Mouse (Mus musculus) MEL (cell line): ENCODE measurements around the gene Pold1. TPM values are rescaled to one million over a fixed set of nuclear protein-coding genes. Genes with fewer than 3 reads are reported as not detected.

Experiments used
- DNase-seq: peaks from one replicate; pipeline ENCODE4 v3.0.0; 2011; ENCODE audit warnings: low read depth, low spot score
- H3K27ac ChIP-seq: 2 replicates; pipeline ENCODE4 v1.5.1; 2012; ENCODE audit warnings: low read depth, mild to moderate bottlenecking, control low read depth, low read length, moderate library complexity; ENCODE audit not compliant: control insufficient read depth
- H3K27me3 ChIP-seq, 2 experiments: fragments of 150-350 bp in 1 of 2; sonication (generic) in 1 of 2; 2 replicates each; pipeline ENCODE4 v1.6.1; 2012; ENCODE audit warnings: low read length in 2 of 2, mild to moderate bottlenecking in 2 of 2, improper control_type of control experiment in 1 of 2, moderate library complexity in 1 of 2; ENCODE audit not compliant: insufficient read depth in 2 of 2, control insufficient read depth in 1 of 2
- H3K36me3 ChIP-seq, 2 experiments: 2 replicates each; pipeline ENCODE4 v1.6.1; 2012 to 2014; ENCODE audit warnings: low read length in 2 of 2, improper control_type of control experiment in 1 of 2, inconsistent platforms in 1 of 2, mild to moderate bottlenecking in 1 of 2; ENCODE audit not compliant: insufficient read depth in 2 of 2, control insufficient read depth in 1 of 2
- H3K4me1 ChIP-seq, 2 experiments: fragments of 150-350 bp in 1 of 2; sonication (generic) in 1 of 2; 2 replicates each; pipeline ENCODE4 v1.6.1; 2012; ENCODE audit warnings: low read length in 2 of 2, improper control_type of control experiment in 1 of 2, mild to moderate bottlenecking in 1 of 2; ENCODE audit not compliant: insufficient read depth in 2 of 2, control insufficient read depth in 1 of 2
- H3K4me3 ChIP-seq, 2 experiments: fragments of 150-350 bp in 1 of 2; sonication (generic) in 1 of 2; 2 replicates each; pipeline ENCODE4 v1.5.1; 2012; ENCODE audit warnings: low read depth in 2 of 2, low read length in 2 of 2, mild to moderate bottlenecking in 2 of 2, moderate library complexity in 2 of 2, control low read depth in 1 of 2, improper control_type of control experiment in 1 of 2; ENCODE audit not compliant: control insufficient read depth in 1 of 2, insufficient read depth in 1 of 2
- H3K79me2 ChIP-seq: 2 replicates; pipeline ENCODE4 v1.6.1; 2012; ENCODE audit warnings: mild to moderate bottlenecking, low read length, moderate library complexity; ENCODE audit not compliant: control insufficient read depth, poor library complexity, insufficient read depth
- H3K9ac ChIP-seq: 2 replicates; pipeline ENCODE4 v1.6.1; 2012; ENCODE audit warnings: low read depth, mild to moderate bottlenecking, control low read depth, low read length, moderate library complexity; ENCODE audit not compliant: control insufficient read depth, poor library complexity, severe bottlenecking
- H3K9me3 ChIP-seq: fragments of 150-350 bp; sonication (generic); replicated peaks from 2 replicates; pipeline ENCODE4 v1.6.1; 2012; ENCODE audit warnings: mild to moderate bottlenecking, low read length, improper control_type of control experiment, moderate library complexity; ENCODE audit not compliant: insufficient read depth
- EP300 ChIP-seq, 2 experiments: IDR thresholded peaks; 2 replicates each; pipeline ENCODE4 v1.6.1; 2011; ENCODE audit warnings: improper control_type of control experiment in 2 of 2, low read length in 2 of 2, low read depth in 1 of 2, mild to moderate bottlenecking in 1 of 2
- ETS1 ChIP-seq: IDR thresholded peaks from 2 replicates; pipeline ENCODE4 v1.6.1; 2012; ENCODE audit warnings: low read depth, mild to moderate bottlenecking, inconsistent platforms, low read length, improper control_type of control experiment, moderate library complexity
- GATA1 ChIP-seq: IDR thresholded peaks from 2 replicates; pipeline ENCODE4 v1.6.1; 2011; ENCODE audit warnings: low read depth, low read length, improper control_type of control experiment
- JUND ChIP-seq: IDR thresholded peaks from 2 replicates; pipeline ENCODE4 v1.6.1; 2011; ENCODE audit warnings: low read depth, mild to moderate bottlenecking, improper control_type of control experiment, low read length
- MXI1 ChIP-seq: IDR thresholded peaks from 2 replicates; pipeline ENCODE4 v1.6.1; 2011; ENCODE audit warnings: mild to moderate bottlenecking, low read depth, low read length, improper control_type of control experiment
- RCOR1 ChIP-seq: IDR thresholded peaks from 2 replicates; pipeline ENCODE4 v1.6.1; 2012; ENCODE audit warnings: low read depth, mild to moderate bottlenecking, inconsistent platforms, low read length, improper control_type of control experiment
- SMC3 ChIP-seq: IDR thresholded peaks from 2 replicates; pipeline ENCODE4 v1.6.1; 2011; ENCODE audit warnings: low read depth, low read length, improper control_type of control experiment
- TAL1 ChIP-seq: IDR thresholded peaks from 2 replicates; pipeline ENCODE4 v1.6.1; 2012; ENCODE audit warnings: mild to moderate bottlenecking, inconsistent platforms, low read length, moderate library complexity, mixed read lengths
- TCF12 ChIP-seq: IDR thresholded peaks from 2 replicates; pipeline ENCODE4 v1.6.1; 2014; ENCODE audit warnings: low read depth, mild to moderate bottlenecking, inconsistent platforms, low read length, improper control_type of control experiment, moderate library complexity
- USF1 ChIP-seq: IDR thresholded peaks from 2 replicates; pipeline ENCODE4 v1.6.1; 2014; ENCODE audit warnings: low read depth, mild to moderate bottlenecking, inconsistent platforms, low read length, improper control_type of control experiment, moderate library complexity
- polyA plus RNA-seq, 2 experiments: library from polyadenylated mRNA; stranded (reverse) in 1 of 2; unstranded in 1 of 2; fragments of >175 nt in 1 of 2; fragments of >200 nt in 1 of 2; gene quantifications; 2 replicates each; pipeline versions ENCODE4 v1.2.1 to v1.2.4; 2012; ENCODE audit warnings: low replicate concordance in 2 of 2, low read depth in 1 of 2; ENCODE audit not compliant: insufficient read length in 2 of 2, insufficient read depth in 1 of 2, missing spikeins in 1 of 2
- total RNA-seq: library from RNA; depleted of rRNA; stranded (reverse); fragments of 300-350 nt; gene quantifications from 2 replicates; pipeline ENCODE4 v1.2.3, GENCODE M21; 2012; rRNA removed

The Pold1 gene
- total and polyA plus RNA-seq, 3 experiments = 87.8 to 104 TPM; not detected in 1

- Histone ChIP-seq H3K79me2 (no peaks in the 10 kb centered on the region), H3K36me3 (peaks cover 0 to 6% of the 10 kb centered on the region in 2 experiments; a peak in 2 of 4 replicates), H3K4me1 (peaks cover 4 to 28% of the 10 kb centered on the region in 2 experiments), H3K27me3 (no peaks in the 10 kb centered on the region), H3K9ac (no peak overlapping the region), H3K9me3 (no peaks in the 10 kb centered on the region), H3K27ac (peak overlapping the region; percentile 61), H3K4me3 (no peak overlapping the region)
- TF ChIP-seq TCF12 (peak; percentile 90), ETS1 (peak; percentile 56; the same call in 1 of the 2 replicates), EP300 (IDR thresholded peaks at IDR 0.05; ENCODE audit: low read depth in 1 of 2, low read length in 2 of 2) (peak; percentile 71 to 82), RCOR1 (0 out of 2 replicates have a peak, but pooled peaks have one; percentile 42), TAL1 (peak; percentile 68), GATA1 (peak; percentile 85), SMC3 (no peak), MXI1 (0 out of 2 replicates have a peak, but pooled peaks have one; percentile 18), JUND (peak; percentile 64; the same call in 1 of the 2 replicates), USF1 (no peak)
- DNase-seq = peak; percentile 80
These were observed 65.7 kb downstream of the Pold1 start for GRCm38 (mm10) chr7:44482836-44483435.

Other genes starting within 250 kb of the Pold1 start
- 0.33 and 0.39 TPM in 2 replicates for gene Clec11a, start 241.9 kb downstream of the Pold1 start, total RNA-seq
- gene Clec11a, start 241.9 kb downstream of the Pold1 start, polyA plus RNA-seq = under 1 TPM in 1 of 2 experiments, not detected in 1; 0.33 TPM
- 0.12 and 0.29 TPM in 2 replicates for gene Shank1, start 238.6 kb downstream of the Pold1 start, total RNA-seq
- 1 to 10 TPM in 1 of 2 experiments, not detected in 1; 3.9 TPM for gene Shank1, start 238.6 kb downstream of the Pold1 start, polyA plus RNA-seq
- gene Syt3, start 164.7 kb downstream of the Pold1 start, total RNA-seq = 0.08 and 0.20 TPM in 2 replicates
- under 1 TPM in 1 of 2 experiments, not detected in 1; 0.56 TPM for gene Syt3, start 164.7 kb downstream of the Pold1 start, polyA plus RNA-seq
- gene 1700008O03Rik, start 163.0 kb downstream of the Pold1 start, total RNA-seq = not detected in 2 replicates
- under 1 TPM in 1 of 2 experiments, not detected in 1; 0.95 TPM for gene 1700008O03Rik, start 163.0 kb downstream of the Pold1 start, polyA plus RNA-seq
- 0.52 and 0.58 TPM in 2 replicates for gene Lrrc4b, start 119.8 kb downstream of the Pold1 start, total RNA-seq
- gene Lrrc4b, start 119.8 kb downstream of the Pold1 start, polyA plus RNA-seq = 1 to 10 TPM in 1 of 2 experiments, not detected in 1; 4.4 TPM
- gene Aspdh, start 83.5 kb downstream of the Pold1 start, total RNA-seq = not detected in 2 replicates
- gene Aspdh, start 83.5 kb downstream of the Pold1 start, polyA plus RNA-seq = under 1 TPM in 1 of 2 experiments, not detected in 1; 0.89 TPM
- 58.4 and 95.5 TPM in 2 replicates for gene Josd2, start 80.9 kb downstream of the Pold1 start, total RNA-seq
- gene Josd2, start 80.9 kb downstream of the Pold1 start, polyA plus RNA-seq = 100 to 1,000 TPM in 1 of 2 experiments, not detected in 1; 141 TPM
- 81.3 and 91.4 TPM in 2 replicates for gene Emc10, start 52.3 kb downstream of the Pold1 start, total RNA-seq
- gene Emc10, start 52.3 kb downstream of the Pold1 start, polyA plus RNA-seq = 100 to 1,000 TPM in 1 of 2 experiments, not detected in 1; 149 TPM
- gene Fam71e1, start 52.3 kb downstream of the Pold1 start, total RNA-seq = 0.69 and 1.2 TPM in 2 replicates
- 1 to 10 TPM in 1 of 2 experiments, not detected in 1; 2.0 TPM for gene Fam71e1, start 52.3 kb downstream of the Pold1 start, polyA plus RNA-seq
- gene Mybpc2, start 24.2 kb downstream of the Pold1 start, total RNA-seq = not detected in 2 replicates
- not detected for gene Mybpc2, start 24.2 kb downstream of the Pold1 start, polyA plus RNA-seq
- gene Spib, start 16.8 kb downstream of the Pold1 start, total RNA-seq = 0.04 and 0.10 TPM in 2 replicates
- gene Spib, start 16.8 kb downstream of the Pold1 start, polyA plus RNA-seq = under 1 TPM in 1 of 2 experiments, not detected in 1; 0.13 TPM
- 42.3 and 49.7 TPM in 2 replicates for gene Nr1h2, start 5.1 kb upstream of the Pold1 start, total RNA-seq
- gene Nr1h2, start 5.1 kb upstream of the Pold1 start, polyA plus RNA-seq = 10 to 100 TPM in 1 of 2 experiments, not detected in 1; 82.3 TPM
- 0.23 TPM in 1 of 2 replicates, not detected in the other for gene Napsa, start 23.5 kb upstream of the Pold1 start, total RNA-seq
- under 1 TPM in 1 of 2 experiments, not detected in 1; 0.33 TPM for gene Napsa, start 23.5 kb upstream of the Pold1 start, polyA plus RNA-seq
- not detected in 2 replicates for gene Kcnc3, start 41.8 kb upstream of the Pold1 start, total RNA-seq
- gene Kcnc3, start 41.8 kb upstream of the Pold1 start, polyA plus RNA-seq = not detected
- gene Myh14, start 122.0 kb upstream of the Pold1 start, total RNA-seq = under 0.01 and 0.07 TPM in 2 replicates
- under 1 TPM in 1 of 2 experiments, not detected in 1; 0.08 TPM for gene Myh14, start 122.0 kb upstream of the Pold1 start, polyA plus RNA-seq
- not detected in 2 replicates for gene Izumo2, start 159.9 kb upstream of the Pold1 start, total RNA-seq
- gene Izumo2, start 159.9 kb upstream of the Pold1 start, polyA plus RNA-seq = not detected
- gene Vrk3, start 199.6 kb upstream of the Pold1 start, total RNA-seq = 24.9 and 25.7 TPM in 2 replicates
- gene Vrk3, start 199.6 kb upstream of the Pold1 start, polyA plus RNA-seq = 10 to 100 TPM in 1 of 2 experiments, not detected in 1; 55.6 TPM
- gene Zfp473, start 202.2 kb upstream of the Pold1 start, total RNA-seq = 0.65 and 1.3 TPM in 2 replicates
- gene Zfp473, start 202.2 kb upstream of the Pold1 start, polyA plus RNA-seq = under 1 TPM in 1 of 2 experiments, not detected in 1; 0.96 TPM